Mouse (Mus musculus): ENCODE measurements at regions not wholly inside any gene's neighbourhood (a gene's known extent, or its start where the extent isn't known, plus 50 kb on each side); places are given as distances from the start of the nearest gene placed in this dataset.
A peak's percentile ranks its signal among the peaks of the same experiment; 100 is the strongest.

GRCm38 (mm10) chr10:19086995-19087394, 71.5 kb upstream of the Tnfaip3 start:
- no peak overlapping the region for H3K27ac ChIP-seq (ENCODE audit: low read depth)
- ATAC-seq (no peak; the same call in 1 of the 2 replicates), DNase-seq (no peak)
- no peak overlapping the region for H3K9ac ChIP-seq (replicated peaks)
- TF ChIP-seq CTCF (IDR thresholded peaks at IDR 0.05; ENCODE audit: low read depth) (no peak), EP300 (IDR thresholded peaks at IDR 0.05; ENCODE audit: low read depth) (no peak)
- H3K9me3 ChIP-seq (ENCODE audit: low read length): no peaks in the 10 kb centered on the region
- no peaks in the 10 kb centered on the region for H3K36me3 ChIP-seq (replicated peaks; ENCODE audit: insufficient read depth, low read length)
- no peak overlapping the region for H3K4me2 ChIP-seq (ENCODE audit: low read depth, low read length)
- H3K4me3 ChIP-seq (ENCODE audit: low read depth, low read length): no peak overlapping the region
- WGBS (ENCODE audit: insufficient replicate concordance): 80% methylated on average over 1 of the region's 1 CpGs
- H3K4me1 ChIP-seq (ENCODE audit: insufficient read depth): no peaks in the 10 kb centered on the region
- no peaks in the 10 kb centered on the region for H3K27me3 ChIP-seq (ENCODE audit: insufficient read depth, low read length)

GRCm38 (mm10) chr10:19082136-19082535, 66.7 kb upstream of the Tnfaip3 start:
- TF ChIP-seq EP300 (IDR thresholded peaks at IDR 0.05; ENCODE audit: low read depth): no peak
- no peak for TF ChIP-seq CTCF (IDR thresholded peaks at IDR 0.05; ENCODE audit: low read depth)
- Histone ChIP-seq H3K27ac (ENCODE audit: low read depth) (no peak overlapping the region), H3K9ac (replicated peaks) (no peak overlapping the region), H3K36me3 (replicated peaks; ENCODE audit: insufficient read depth, low read length) (no peaks in the 10 kb centered on the region), H3K4me1 (ENCODE audit: insufficient read depth) (no peaks in the 10 kb centered on the region), H3K9me3 (ENCODE audit: low read length) (no peaks in the 10 kb centered on the region), H3K4me3 (ENCODE audit: low read depth, low read length) (no peak overlapping the region), H3K27me3 (ENCODE audit: insufficient read depth, low read length) (no peaks in the 10 kb centered on the region), H3K4me2 (ENCODE audit: low read depth, low read length) (no peak overlapping the region)
- DNase-seq (no peak), ATAC-seq (no peak)
- WGBS (ENCODE audit: insufficient replicate concordance): 59% methylated on average over 4 of the region's 4 CpGs

- DNase-seq (no peak), ATAC-seq (peak; percentile 58)
- Histone ChIP-seq H3K4me3 (ENCODE audit: low read depth, low read length) (no peak overlapping the region), H3K4me1 (ENCODE audit: insufficient read depth) (no peaks in the 10 kb centered on the region), H3K27me3 (ENCODE audit: insufficient read depth, low read length) (no peaks in the 10 kb centered on the region), H3K9ac (replicated peaks) (no peak overlapping the region), H3K27ac (ENCODE audit: low read depth) (no peak overlapping the region), H3K4me2 (ENCODE audit: low read depth, low read length) (no peak overlapping the region), H3K9me3 (ENCODE audit: low read length) (no peaks in the 10 kb centered on the region), H3K36me3 (replicated peaks; ENCODE audit: insufficient read depth, low read length) (no peaks in the 10 kb centered on the region)
- TF ChIP-seq EP300 (IDR thresholded peaks at IDR 0.05; ENCODE audit: low read depth) (no peak), CTCF (IDR thresholded peaks at IDR 0.05; ENCODE audit: low read depth) (no peak)
- 73% methylated on average over 4 of the region's 4 CpGs for WGBS (ENCODE audit: insufficient replicate concordance)
These were observed 62.6 kb upstream of the Tnfaip3 start for GRCm38 (mm10) chr10:19078047-19078446.

GRCm38 (mm10) chr10:19068377-19068776, 52.9 kb upstream of the Tnfaip3 start:
- peaks cover 7% of the 10 kb centered on the region; the same call in 1 of the 2 replicates for H3K4me1 ChIP-seq (ENCODE audit: insufficient read depth)
- H3K9me3 ChIP-seq (ENCODE audit: low read length): no peaks in the 10 kb centered on the region
- no peak overlapping the region for H3K4me3 ChIP-seq (ENCODE audit: low read depth, low read length)
- no peak overlapping the region for H3K27ac ChIP-seq (ENCODE audit: low read depth)
- no peak for TF ChIP-seq EP300 (IDR thresholded peaks at IDR 0.05; ENCODE audit: low read depth)
- TF ChIP-seq CTCF (IDR thresholded peaks at IDR 0.05; ENCODE audit: low read depth): no peak
- H3K27me3 ChIP-seq (ENCODE audit: insufficient read depth, low read length): no peaks in the 10 kb centered on the region
- H3K9ac ChIP-seq (replicated peaks): no peak overlapping the region
- 58% methylated on average over 5 of the region's 5 CpGs for WGBS (ENCODE audit: insufficient replicate concordance)
- no peaks in the 10 kb centered on the region for H3K36me3 ChIP-seq (replicated peaks; ENCODE audit: insufficient read depth, low read length)
- DNase-seq: no peak
- ATAC-seq: no peak
- H3K4me2 ChIP-seq (ENCODE audit: low read depth, low read length): peak overlapping the region; percentile 11; the same call in 1 of the 2 replicates

GRCm38 (mm10) chr10:19067623-19068022, 52.2 kb upstream of the Tnfaip3 start:
- Histone ChIP-seq H3K4me1 (ENCODE audit: insufficient read depth) (peaks cover 12% of the 10 kb centered on the region; the same call in 1 of the 2 replicates), H3K9me3 (ENCODE audit: low read length) (no peaks in the 10 kb centered on the region), H3K27me3 (ENCODE audit: insufficient read depth, low read length) (no peaks in the 10 kb centered on the region), H3K4me2 (ENCODE audit: low read depth, low read length) (no peak overlapping the region), H3K36me3 (replicated peaks; ENCODE audit: insufficient read depth, low read length) (no peaks in the 10 kb centered on the region), H3K9ac (replicated peaks) (no peak overlapping the region), H3K4me3 (ENCODE audit: low read depth, low read length) (no peak overlapping the region), H3K27ac (ENCODE audit: low read depth) (no peak overlapping the region)
- WGBS (ENCODE audit: insufficient replicate concordance): 70% methylated on average over 3 of the region's 3 CpGs
- DNase-seq (no peak), ATAC-seq (no peak)
- TF ChIP-seq EP300 (IDR thresholded peaks at IDR 0.05; ENCODE audit: low read depth): no peak
- TF ChIP-seq CTCF (IDR thresholded peaks at IDR 0.05; ENCODE audit: low read depth): no peak

- TF ChIP-seq CTCF (IDR thresholded peaks at IDR 0.05; ENCODE audit: low read depth) (no peak), EP300 (IDR thresholded peaks at IDR 0.05; ENCODE audit: low read depth) (0 out of 2 replicates have a peak, but pooled peaks have one; percentile 39)
- H3K27ac ChIP-seq (ENCODE audit: low read depth): no peak overlapping the region
- H3K4me2 ChIP-seq (ENCODE audit: low read depth, low read length): no peak overlapping the region
- no peak overlapping the region for H3K4me3 ChIP-seq (ENCODE audit: low read depth, low read length)
- no peaks in the 10 kb centered on the region for H3K9me3 ChIP-seq (ENCODE audit: low read length)
- ATAC-seq: no peak
- H3K4me1 ChIP-seq (ENCODE audit: insufficient read depth): peaks cover 16% of the 10 kb centered on the region; the same call in 1 of the 2 replicates
- no peaks in the 10 kb centered on the region for H3K36me3 ChIP-seq (replicated peaks; ENCODE audit: insufficient read depth, low read length)
- no peak overlapping the region for H3K9ac ChIP-seq (replicated peaks)
- 48% methylated on average over 5 of the region's 5 CpGs for WGBS (ENCODE audit: insufficient replicate concordance)
- no peak for DNase-seq
- H3K27me3 ChIP-seq (ENCODE audit: insufficient read depth, low read length): no peaks in the 10 kb centered on the region
These were observed 51.4 kb upstream of the Tnfaip3 start for GRCm38 (mm10) chr10:19066821-19067350.

Measured in liver, postnatal 0 days (tissue).